Mouse (Mus musculus): ENCODE results near the gene Adam17. TPM values are rescaled to one million over a fixed set of nuclear protein-coding genes. Genes with fewer than 3 reads are reported as not detected.
"Not testable (repeated sequence)": the region's sequence is repeated elsewhere in the genome, so short reads cannot be mapped to it uniquely, and the experiment has no call there.

Adam17 gene
- polyA plus RNA-seq (2021), result 41.7 TPM

DNA sequence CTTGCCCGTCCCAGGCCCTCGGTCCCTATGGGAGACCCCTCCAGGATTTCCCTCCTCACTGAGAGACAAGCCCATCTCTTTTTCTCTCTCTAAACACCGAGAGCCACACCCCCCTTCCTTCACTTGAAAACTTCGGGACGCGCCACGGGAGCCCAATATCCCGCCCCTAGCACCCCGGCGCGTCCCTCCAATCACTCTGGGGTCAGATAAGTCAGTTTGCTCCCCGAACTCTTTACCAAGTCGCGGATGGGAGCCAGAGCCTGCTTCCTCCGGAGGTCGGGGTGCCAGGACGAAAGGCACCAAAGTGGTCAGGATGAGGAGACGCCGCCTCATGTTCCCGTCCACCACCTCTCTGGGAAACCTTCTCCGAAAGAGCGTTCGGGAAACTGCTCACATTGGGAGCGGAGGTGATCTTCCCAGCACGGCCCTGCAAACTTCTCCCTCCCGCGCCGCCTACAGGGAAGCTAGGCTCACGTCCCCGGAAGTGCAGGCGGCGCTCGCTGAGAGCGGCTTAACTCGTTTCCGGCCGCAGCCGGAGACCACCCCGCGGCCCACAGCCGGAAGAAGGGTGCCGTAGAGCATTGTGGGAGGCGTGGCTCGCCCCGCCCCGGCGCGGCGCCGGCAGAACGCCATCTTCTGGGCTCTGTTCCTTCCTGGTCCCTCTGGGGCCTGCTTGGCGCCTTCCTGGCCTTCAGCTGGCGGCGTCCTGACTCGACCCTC is at the start of gene Adam17:
Gene Adam17, minus strand, starts transcription at position 533 of the 720 bp plus-strand sequence.
- ATAC-seq, result peak; percentile 99
- ChIA-PET POLR2A (no interaction called here), CTCF (interaction anchor here (1.0 kb wide), 1 partner anchor 9 kb away, joined by 4 read pairs; no protein-coding TSS in a partner anchor)
- H3K27me3 ChIP-seq, result no peaks in the 10 kb centered on the region
- in situ Hi-C loops (cut with MboI; ENCODE audit: low pct_unique_long_range_greater_than_20kb), result no loop called here
- peak; percentile 90 for TF ChIP-seq CTCF (IDR thresholded peaks at IDR 0.05)
- peak; percentile 74 for DNase-seq (ENCODE audit: low read depth, low spot score)

DNA sequence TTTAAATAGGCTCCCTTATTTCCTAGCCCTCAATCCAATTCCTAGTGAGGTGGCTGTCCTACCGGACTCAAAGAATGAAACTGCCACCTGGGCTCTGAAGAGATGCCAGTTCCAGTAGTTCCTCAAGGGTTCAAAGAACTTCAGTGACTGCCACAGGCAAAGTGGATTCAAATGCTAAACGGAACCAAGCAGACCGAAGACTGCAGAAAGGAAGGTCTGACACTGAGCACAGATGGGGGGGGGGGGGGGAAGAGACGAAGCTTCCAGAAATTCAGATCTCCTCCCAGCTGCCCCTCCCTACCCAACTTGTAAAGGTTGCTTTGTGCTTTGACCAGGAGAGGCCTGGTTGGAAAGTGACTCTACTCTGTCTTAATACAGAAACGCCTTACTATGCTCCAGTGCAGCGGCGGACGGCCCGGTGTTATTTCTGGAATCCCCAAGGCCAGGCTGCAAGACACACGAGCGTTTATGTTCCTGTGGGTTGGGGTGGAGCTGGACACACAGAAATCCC is 45.2 kb upstream of the Adam17 start:
- ATAC-seq, result no peak
- no peak for TF ChIP-seq CTCF (IDR thresholded peaks at IDR 0.05)
- ChIA-PET CTCF (no interaction called here), POLR2A (no interaction called here)
- DNase-seq (ENCODE audit: low read depth, low spot score), result no peak
- in situ Hi-C loops (cut with MboI; ENCODE audit: low pct_unique_long_range_greater_than_20kb), result loop anchor here (5.0 kb wide), 1 partner anchor 44 kb away; no protein-coding TSS in a partner anchor
- H3K27me3 ChIP-seq, result no peaks in the 10 kb centered on the region

DNA sequence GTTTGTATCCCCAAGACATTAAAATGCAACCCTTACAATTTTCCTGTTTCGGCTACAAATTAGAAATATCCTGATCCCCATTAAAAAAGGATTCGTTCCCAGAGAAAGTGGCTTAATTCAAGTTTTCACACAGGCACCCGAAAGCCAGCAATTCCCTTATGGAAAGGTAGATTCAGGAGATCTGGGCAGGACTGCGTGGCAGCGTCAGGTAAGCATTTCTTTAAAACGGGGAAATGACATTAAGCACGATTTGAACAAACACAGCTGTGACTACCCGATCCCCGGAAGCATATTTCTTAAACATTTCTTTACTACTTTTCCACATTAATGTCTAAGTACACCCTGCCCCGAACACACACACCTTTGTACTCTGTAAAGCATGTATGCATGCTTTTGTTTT is 44.7 kb upstream of the Adam17 start:
- TF ChIP-seq CTCF (IDR thresholded peaks at IDR 0.05), result no peak
- DNase-seq (ENCODE audit: low read depth, low spot score), result no peak
- in situ Hi-C loops (cut with MboI; ENCODE audit: low pct_unique_long_range_greater_than_20kb), result loop anchor here (5.0 kb wide), 1 partner anchor 44 kb away; no protein-coding TSS in a partner anchor
- ChIA-PET POLR2A (no interaction called here), CTCF (no interaction called here)
- no peaks in the 10 kb centered on the region for H3K27me3 ChIP-seq
- ATAC-seq, result no peak

DNA sequence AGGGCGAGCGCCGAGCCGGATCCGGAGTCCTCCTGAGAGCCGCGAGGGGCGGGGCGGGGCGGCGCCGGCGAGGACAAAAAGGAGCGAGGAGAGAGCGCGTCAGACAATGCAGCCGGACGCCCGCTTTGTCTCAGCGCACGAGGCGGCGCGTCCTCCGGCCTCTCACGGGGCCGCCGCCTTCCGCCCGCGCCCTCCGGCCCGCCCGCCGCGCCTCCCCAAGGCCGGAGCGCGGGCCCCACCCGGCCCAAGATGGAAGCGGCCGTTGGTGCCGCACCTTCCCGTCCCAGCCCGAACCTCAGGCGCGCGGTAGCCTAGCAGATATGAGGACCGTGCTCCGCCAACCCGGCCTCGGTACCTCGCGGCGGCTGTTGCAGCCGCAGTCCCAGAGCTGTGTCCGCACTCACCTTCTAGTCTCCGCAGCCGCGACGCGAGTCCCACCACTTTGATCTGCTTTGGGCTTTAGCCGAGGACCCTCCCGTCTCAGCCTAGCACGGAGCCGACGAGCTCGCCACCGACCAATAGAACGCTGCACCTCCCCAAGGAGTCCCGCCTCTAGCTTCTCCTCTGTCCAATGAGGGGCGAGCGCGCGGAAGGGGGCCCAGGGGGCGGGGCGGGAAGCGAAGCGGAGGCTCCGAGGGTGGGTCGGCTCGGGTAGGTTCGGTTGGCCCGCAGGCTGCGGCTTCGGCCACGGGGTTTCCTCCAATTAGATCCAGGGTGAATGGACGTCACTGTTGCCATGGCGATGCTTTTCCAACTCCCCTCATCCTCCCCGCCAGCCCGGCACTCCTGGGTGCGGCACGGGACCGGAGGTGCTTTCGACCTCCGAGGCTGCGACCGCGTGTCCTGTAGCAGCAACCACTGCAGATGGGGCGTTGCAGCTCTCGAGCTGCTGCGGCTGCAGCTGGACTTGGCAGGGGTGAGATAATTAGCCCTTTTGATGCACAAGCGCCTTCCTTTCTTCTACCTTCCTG is 44.0 kb upstream of the Adam17 start, which contains the start of gene Ywhaq:
Gene Ywhaq, minus strand, starts transcription at position 538 of the 971 bp plus-strand sequence.
- in situ Hi-C loops (cut with MboI; ENCODE audit: low pct_unique_long_range_greater_than_20kb), result loop anchor here (5.0 kb wide), 1 partner anchor 45 kb away; no protein-coding TSS in a partner anchor
- peak; percentile 98 for ATAC-seq
- no peaks in the 10 kb centered on the region for H3K27me3 ChIP-seq
- peak; percentile 86 for DNase-seq (ENCODE audit: low read depth, low spot score)
- POLR2A ChIA-PET, result interaction anchor here (0.8 kb wide), 1 partner anchor 24 kb away, joined by 3 read pairs; no protein-coding TSS in a partner anchor
- TF ChIP-seq CTCF (IDR thresholded peaks at IDR 0.05), result no peak
- CTCF ChIA-PET, result interaction anchor here (0.9 kb wide), 1 partner anchor 9 kb away, joined by 4 read pairs; no protein-coding TSS in a partner anchor

DNA sequence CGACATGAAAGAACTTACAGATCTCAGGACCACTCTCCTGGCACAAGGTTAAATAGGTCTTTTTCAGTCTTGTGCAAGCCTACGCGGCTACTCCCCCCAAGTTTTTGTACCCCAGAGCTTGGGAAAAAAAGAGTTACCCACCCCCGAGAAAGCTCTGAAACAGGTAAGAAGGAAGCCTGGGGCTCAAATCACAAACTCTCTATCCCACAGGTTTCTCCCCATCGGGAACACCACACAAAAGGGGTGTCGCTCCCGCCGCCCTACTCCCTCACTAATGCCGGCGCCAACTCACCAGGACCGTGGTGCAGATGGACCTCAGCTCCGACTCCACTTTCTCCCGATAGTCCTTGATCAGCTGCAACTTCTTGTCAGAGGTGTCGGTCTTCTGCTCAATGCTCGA is 43.1 kb upstream of the Adam17 start:
- DNase-seq (ENCODE audit: low read depth, low spot score) (no peak), ATAC-seq (no peak)
- TF ChIP-seq CTCF (IDR thresholded peaks at IDR 0.05), result no peak
- POLR2A ChIA-PET, result interaction anchor here (0.8 kb wide), 1 partner anchor 23 kb away, joined by 3 read pairs; no protein-coding TSS in a partner anchor
- in situ Hi-C loops (cut with MboI; ENCODE audit: low pct_unique_long_range_greater_than_20kb), result loop anchor here (5.0 kb wide), 1 partner anchor 46 kb away; no protein-coding TSS in a partner anchor
- H3K27me3 ChIP-seq, result no peaks in the 10 kb centered on the region
- CTCF ChIA-PET, result interaction anchor here (0.9 kb wide), 1 partner anchor 10 kb away, joined by 4 read pairs; no protein-coding TSS in a partner anchor

DNA sequence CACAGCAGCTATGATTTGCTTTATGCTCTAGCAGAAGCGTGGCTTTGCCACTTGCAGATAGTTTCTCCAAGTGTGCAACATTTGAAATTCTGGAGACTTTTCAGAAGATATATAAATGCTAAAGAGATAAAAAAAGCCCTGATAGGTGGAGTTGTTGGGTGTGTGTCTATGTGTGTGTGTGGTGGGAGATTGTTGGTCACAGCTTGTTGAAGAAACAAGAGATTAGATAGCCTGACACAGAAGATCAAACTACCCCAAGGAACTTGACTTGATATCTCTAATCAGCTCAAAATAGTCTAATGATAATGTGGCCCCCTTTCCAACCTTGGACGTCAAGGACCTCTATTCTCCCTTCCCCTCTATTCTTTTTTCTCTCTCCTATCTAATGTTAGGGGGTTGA is 37.2 kb upstream of the Adam17 start:
- DNase-seq (ENCODE audit: low read depth, low spot score) (no peak), ATAC-seq (no peak)
- ChIA-PET POLR2A (no interaction called here), CTCF (interaction anchor here (1.0 kb wide), 1 partner anchor 9 kb away, joined by 3 read pairs; no protein-coding TSS in a partner anchor)
- in situ Hi-C loops (cut with MboI; ENCODE audit: low pct_unique_long_range_greater_than_20kb), result no loop called here
- no peaks in the 10 kb centered on the region for H3K27me3 ChIP-seq
- no peak for TF ChIP-seq CTCF (IDR thresholded peaks at IDR 0.05)

DNA sequence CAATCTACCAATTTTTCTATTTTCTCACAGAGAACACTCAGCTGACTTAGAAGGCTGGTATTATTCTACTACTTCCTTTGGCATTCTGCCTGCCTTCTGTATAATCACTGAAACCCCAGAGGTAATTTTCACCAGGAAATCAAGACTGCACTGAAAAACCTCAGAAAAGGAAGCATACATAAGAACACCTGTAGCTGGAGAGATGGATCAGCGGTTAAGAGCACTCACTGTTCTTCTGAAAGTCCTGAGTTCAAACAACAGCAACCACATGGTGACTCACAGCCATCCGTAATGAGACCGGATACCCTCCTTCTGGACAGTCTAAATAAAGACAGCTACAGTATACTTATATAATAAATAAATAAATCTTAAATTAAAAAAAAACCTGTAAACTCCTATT is 36.2 kb upstream of the Adam17 start:
- CTCF ChIA-PET, result interaction anchor here (1.0 kb wide), 1 partner anchor 8 kb away, joined by 3 read pairs; no protein-coding TSS in a partner anchor
- ATAC-seq (no peak), DNase-seq (ENCODE audit: low read depth, low spot score) (no peak)
- no peaks in the 10 kb centered on the region for H3K27me3 ChIP-seq
- no peak for TF ChIP-seq CTCF (IDR thresholded peaks at IDR 0.05)
- POLR2A ChIA-PET, result no interaction called here
- in situ Hi-C loops (cut with MboI; ENCODE audit: low pct_unique_long_range_greater_than_20kb), result no loop called here

DNA sequence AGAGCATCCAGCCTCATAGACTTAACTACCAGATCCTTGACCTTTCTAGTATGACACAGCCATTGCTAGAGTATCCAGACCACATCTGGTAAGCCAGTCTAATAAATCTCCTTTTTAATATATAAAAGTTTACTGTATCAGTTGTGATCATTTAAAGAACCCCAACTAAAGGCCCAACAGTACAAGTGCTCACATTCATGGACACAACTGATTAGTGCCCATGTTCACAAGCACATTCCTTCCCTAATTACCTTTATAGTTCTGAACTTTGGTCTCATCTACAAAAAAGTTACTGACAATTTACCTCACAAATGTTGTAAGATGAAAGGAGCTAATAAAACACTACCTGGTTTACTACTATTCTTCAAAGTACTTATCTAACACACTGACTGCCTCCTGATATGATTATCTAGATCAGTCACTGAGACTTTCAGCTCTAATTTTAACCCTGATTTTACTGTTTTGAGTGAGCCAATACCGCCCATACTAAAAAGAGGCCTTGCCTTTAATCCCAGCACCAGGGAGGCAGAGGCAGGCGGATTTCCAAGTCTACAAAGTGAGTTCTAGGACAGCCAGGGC is 35.4 kb upstream of the Adam17 start:
- in situ Hi-C loops (cut with MboI; ENCODE audit: low pct_unique_long_range_greater_than_20kb), result no loop called here
- no peaks in the 10 kb centered on the region for H3K27me3 ChIP-seq
- POLR2A ChIA-PET, result no interaction called here
- TF ChIP-seq CTCF (IDR thresholded peaks at IDR 0.05), result no peak
- no peak for ATAC-seq
- no peak for DNase-seq (ENCODE audit: low read depth, low spot score)
- CTCF ChIA-PET, result no interaction called here

DNA sequence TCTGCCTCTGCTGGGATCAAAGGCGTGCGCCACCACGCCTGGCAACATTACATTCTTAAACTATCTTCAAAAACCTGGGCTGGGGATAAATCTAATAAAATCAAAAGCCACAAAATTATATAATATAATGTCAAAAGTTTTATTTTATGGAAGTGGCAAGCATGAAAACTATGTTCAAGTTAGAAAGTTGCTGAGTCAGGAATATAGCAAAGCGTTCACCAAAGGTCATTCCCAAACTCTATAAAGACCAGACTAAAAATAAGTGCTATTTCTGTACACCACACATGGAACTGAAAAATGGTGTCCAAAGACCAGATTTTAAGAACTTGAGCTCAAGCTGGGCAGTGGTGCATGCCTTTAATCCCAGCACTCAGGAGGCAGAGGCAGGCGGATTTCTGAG is 29.3 kb upstream of the Adam17 start:
- no peak for DNase-seq (ENCODE audit: low read depth, low spot score)
- no peak for TF ChIP-seq CTCF (IDR thresholded peaks at IDR 0.05)
- ChIA-PET POLR2A (no interaction called here), CTCF (interaction anchor here (0.8 to 2.9 kb wide), 3 partner anchors 9 to 69 kb away, joined by 3 to 9 read pairs (median 3); no protein-coding TSS in a partner anchor)
- H3K27me3 ChIP-seq, result no peaks in the 10 kb centered on the region
- in situ Hi-C loops (cut with MboI; ENCODE audit: low pct_unique_long_range_greater_than_20kb), result no loop called here
- ATAC-seq, result no peak

DNA sequence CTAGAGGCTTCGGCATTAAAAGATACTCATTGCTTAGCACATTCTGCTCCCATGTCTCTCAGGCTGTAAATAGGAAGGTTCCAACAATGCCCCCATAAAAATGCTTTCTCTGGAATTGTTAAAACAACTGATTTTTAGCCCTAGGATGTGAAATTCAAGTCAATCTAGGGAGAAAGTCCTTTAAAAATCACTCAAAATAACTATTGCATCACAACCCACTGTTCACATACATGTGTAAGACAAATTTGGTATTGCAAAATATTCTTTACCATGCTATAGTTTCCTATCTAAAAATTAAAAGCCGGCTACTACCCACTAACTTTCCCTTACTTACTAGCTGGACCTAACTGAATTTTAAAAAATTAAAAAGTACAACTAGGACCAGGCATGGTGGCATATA is 12.8 kb upstream of the Adam17 start:
- DNase-seq (ENCODE audit: low read depth, low spot score) (no peak), ATAC-seq (no peak)
- ChIA-PET POLR2A (no interaction called here), CTCF (interaction anchor here (0.7 to 1.5 kb wide), 2 partner anchors 12 to 77 kb away, joined by 3 to 4 read pairs; no protein-coding TSS in a partner anchor)
- in situ Hi-C loops (cut with MboI; ENCODE audit: low pct_unique_long_range_greater_than_20kb), result no loop called here
- TF ChIP-seq CTCF (IDR thresholded peaks at IDR 0.05), result no peak
- H3K27me3 ChIP-seq, result no peaks in the 10 kb centered on the region

DNA sequence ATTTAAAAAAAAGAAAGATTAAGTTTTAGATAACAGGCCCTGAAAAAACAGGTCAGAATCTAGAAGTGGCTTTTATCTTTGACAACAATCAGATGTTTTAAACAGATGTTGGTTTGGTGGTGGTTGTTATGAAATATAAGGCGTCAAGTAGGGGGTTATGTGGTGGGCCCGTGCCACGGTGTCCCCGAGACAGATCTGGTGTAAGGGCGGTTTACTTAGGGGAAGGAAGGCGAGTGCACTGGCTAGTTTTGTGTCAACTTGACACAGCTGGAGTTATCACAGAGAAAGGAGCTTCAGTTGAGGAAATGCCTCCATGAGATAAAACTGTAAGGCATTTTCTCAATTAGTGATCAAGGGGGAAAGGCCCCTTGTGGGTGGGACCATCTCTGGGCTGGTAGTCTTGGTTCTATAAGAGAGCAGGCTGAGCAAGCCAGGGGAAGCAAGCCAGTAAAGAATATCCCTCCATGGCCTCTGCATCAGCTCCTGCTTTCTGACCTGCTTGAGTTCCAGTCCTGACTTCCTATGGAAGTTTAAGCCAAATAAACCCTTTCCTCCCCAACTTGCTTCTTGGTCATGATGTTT is 5.4 kb upstream of the Adam17 start:
- not testable (repeated sequence) for ATAC-seq

More for the DNA sequence above, 5.4 kb upstream of the Adam17 start:
- H3K27me3 ChIP-seq; in situ Hi-C loops (cut with MboI; ENCODE audit: low pct_unique_long_range_greater_than_20kb); DNase-seq (ENCODE audit: low read depth, low spot score); POLR2A ChIA-PET; CTCF ChIA-PET: not testable (repeated sequence)
